Mouse (Mus musculus) neutrophil, adult 59 days (primary cell): ENCODE data around the gene Ubr1. TPM values are rescaled to one million over a fixed set of nuclear protein-coding genes. Genes with fewer than 3 reads are reported as not detected.

Source experiments
- total RNA-seq, 2 experiments: library from RNA; stranded (reverse); gene quantifications; 1 replicate in 1 of 2; 2 replicates in 1 of 2; pipeline ENCODE4 v1.2.4; 2023

Ubr1 gene
- 10 to 100 TPM; 26.0 to 26.7 TPM for total RNA-seq

GRCm38 (mm10) chr2:120970559-120971080, at the start of gene Ubr1:
Gene Ubr1 (minus strand): TSS chr2:120970715.

DNA sequence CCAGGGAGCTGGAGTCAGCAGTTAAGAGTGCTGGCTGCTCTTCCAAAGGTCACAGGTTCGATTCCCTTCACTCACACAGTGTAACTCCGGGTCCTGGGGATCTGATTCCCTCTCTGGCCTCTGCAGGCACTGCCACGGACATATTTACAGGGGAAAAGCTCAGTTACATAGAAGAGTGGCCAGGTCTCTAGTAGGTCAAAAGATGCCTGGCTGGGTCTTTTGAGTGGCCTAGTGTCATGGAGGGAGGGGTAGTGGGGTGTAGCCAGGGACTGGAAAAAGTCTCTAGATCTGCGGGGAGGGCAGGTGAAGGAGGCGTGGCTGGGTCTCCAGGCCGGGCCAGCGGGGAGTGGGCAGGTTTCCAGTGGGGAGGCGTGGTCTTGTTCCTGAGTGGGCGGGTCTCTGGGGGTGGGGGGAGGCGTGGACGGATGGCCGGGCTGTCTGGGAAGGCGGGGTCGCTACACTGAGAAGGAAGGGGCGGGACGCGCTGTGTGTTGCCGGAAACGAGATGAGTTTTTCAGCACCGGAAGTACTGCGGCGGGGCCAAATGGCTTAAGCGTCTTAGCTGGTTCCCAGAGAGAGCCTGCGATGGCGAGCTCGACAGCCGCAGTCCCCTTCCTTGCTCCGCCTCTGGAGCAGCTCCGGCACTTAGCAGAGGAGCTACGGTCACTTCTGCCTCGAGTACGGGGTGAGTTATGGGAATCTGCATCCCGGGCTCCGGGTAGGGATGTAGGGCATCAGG, 37.6 kb upstream of the Ubr1 start, which contains the start of gene Ccndbp1:
Gene Ccndbp1, plus strand, starts transcription at position 479 of the 739 bp plus-strand sequence.

DNA sequence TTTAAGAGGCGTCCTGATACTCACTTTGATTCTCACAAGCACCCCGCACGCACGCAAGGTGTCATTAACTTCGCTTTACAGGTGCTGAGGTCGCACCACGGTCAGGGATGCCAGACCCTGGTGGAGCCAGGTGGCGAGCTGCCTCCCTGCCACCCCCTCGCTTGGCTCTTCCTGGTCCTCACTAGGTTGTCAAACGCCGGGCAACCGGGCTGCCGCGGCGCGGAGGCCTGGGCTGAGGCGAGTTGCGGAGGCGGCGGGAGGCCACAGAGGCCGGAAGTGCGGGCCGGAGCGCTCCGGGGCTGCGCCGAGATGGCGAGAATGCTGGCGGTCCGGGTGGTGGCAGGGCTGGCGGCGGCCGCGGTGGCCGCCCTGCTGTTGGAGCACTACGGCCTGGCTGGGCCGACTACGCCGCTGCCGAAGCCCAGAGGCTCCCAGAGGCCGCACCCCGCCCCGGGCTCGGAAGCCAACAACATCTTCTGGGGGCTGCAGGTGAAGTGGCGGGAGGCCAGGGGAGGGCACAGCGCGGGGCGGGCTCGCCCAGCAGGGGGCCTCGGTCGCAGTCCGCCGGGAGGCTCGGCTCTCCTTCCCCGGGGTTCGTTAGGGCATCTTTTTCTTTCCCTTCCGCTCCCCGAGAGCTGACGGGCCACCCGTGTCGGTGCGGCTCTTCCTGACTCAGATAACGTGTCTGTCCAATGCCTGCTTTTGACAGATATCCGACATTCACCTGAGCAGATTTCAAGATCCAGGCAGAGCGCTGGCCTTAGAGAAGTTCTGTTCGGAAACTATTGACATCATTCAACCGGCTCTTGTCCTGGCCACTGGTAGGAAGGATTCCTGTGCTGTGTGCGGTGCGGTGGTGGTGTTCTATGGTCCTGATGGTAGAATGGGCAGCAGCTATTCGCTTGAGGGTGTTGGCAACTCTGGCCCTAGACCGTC, 6.7 kb upstream of the Ubr1 start, which contains the start of gene Tmem62:
Gene Tmem62, plus strand, starts transcription at position 28 of the 936 bp plus-strand sequence.

GRCm38 (mm10) chr2:120850424-120851082, 120.0 kb downstream of the Ubr1 start, which contains the start of gene Ttbk2:
Gene Ttbk2 (minus strand): TSS chr2:120850604.

DNA sequence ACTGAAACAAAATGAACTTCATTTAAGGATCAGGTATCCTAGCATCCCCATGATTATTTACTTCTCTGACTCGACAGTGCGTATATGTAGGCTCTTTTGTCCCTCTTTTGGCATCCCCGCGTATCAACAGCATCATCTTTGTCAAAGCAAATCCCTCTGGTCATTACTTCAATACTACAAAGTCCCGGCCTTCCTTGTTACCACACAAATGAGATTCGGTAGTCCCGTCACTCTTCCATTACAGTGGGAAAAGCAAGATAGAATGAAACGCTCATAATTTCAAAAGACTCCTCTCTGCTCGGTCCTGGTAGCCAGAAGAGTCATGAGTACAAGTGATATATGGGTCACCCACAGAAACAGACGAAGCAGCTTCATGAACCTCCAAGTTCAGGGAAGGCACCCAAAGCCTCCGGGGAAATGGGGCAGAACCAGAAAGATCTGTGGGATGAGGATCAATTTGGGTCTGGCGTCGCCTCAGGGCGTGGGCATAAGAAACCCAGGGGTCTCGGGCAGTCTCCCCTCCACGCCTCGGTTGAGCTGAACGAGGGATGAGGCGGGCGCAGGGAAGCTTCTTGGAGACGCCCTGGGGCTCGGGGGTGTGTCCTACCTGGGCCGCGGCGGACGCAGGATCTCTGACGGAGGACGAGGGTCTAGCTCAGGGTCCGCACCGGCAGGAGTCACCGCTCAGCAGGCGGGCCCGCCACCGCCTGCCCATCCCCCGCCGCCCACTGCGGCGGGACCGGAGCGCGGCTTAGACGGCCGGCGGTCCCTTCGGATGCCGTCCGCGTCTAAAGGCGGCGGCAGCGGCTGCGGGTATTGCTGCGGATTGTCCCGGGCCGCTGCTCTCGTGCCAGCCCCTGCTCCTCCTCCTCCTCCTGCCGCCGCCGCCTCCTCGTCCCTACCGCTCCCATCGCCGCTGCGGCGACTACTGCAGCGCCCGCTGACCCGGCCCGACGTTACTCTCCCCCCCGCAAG, 120.8 kb downstream of the Ubr1 start, which contains the start of gene Cdan1:
Gene Cdan1, minus strand, starts transcription at position 680 of the 975 bp plus-strand sequence.

Other genes with a start within 250 kb of the Ubr1 start
- 10 to 100 TPM; 19.0 to 22.4 TPM for gene Cdan1, start 120.6 kb downstream of the Ubr1 start, total RNA-seq
- gene Ttbk2, start 120.1 kb downstream of the Ubr1 start, total RNA-seq, result 1 to 10 TPM; 3.9 to 5.8 TPM
- 10 to 100 TPM in 1 of 2 experiments, 1 to 10 TPM in 1; 5.9 to 13.4 TPM for gene Tmem62, start 6.3 kb upstream of the Ubr1 start, total RNA-seq
- 10 to 100 TPM; 69.5 to 74.3 TPM for gene Ccndbp1, start 37.7 kb upstream of the Ubr1 start, total RNA-seq
- 1 to 10 TPM; 2.6 to 6.5 TPM for gene Epb42, start 66.4 kb upstream of the Ubr1 start, total RNA-seq
- gene Tgm5, start 115.1 kb upstream of the Ubr1 start, total RNA-seq, result not detected
- not detected for gene Tgm7, start 139.1 kb upstream of the Ubr1 start, total RNA-seq
- 1 to 10 TPM; 4.6 to 6.6 TPM for gene Adal, start 169.7 kb upstream of the Ubr1 start, total RNA-seq
- 1 to 10 TPM; 4.5 to 5.2 TPM for gene Lcmt2, start 169.9 kb upstream of the Ubr1 start, total RNA-seq
- 10 to 100 TPM; 37.3 to 43.5 TPM for gene Tubgcp4, start 199.9 kb upstream of the Ubr1 start, total RNA-seq
- 10 to 100 TPM; 42.6 to 48.4 TPM for gene Zscan29, start 200.4 kb upstream of the Ubr1 start, total RNA-seq